Mouse (Mus musculus) gastrocnemius, postnatal 10 days (tissue): ENCODE measurements around the gene Arfgef3. TPM values are rescaled to one million over a fixed set of nuclear protein-coding genes. Genes with fewer than 3 reads are reported as not detected.
"Not testable (repeated sequence)": the region's sequence is repeated elsewhere in the genome, so short reads cannot be mapped to it uniquely, and the experiment has no call there.

Experiments used
- DNase-seq: peaks from one replicate; pipeline ENCODE4 v3.0.0; 2021; ENCODE audit warnings: mixed read lengths
- total RNA-seq, 2 experiments: library from RNA; stranded (reverse); gene quantifications; 2 replicates each; pipeline ENCODE4 v1.2.3; 2021

Arfgef3 gene
- total RNA-seq, 2 experiments from 2014 or later: 1.7 to 2.3 TPM

DNA sequence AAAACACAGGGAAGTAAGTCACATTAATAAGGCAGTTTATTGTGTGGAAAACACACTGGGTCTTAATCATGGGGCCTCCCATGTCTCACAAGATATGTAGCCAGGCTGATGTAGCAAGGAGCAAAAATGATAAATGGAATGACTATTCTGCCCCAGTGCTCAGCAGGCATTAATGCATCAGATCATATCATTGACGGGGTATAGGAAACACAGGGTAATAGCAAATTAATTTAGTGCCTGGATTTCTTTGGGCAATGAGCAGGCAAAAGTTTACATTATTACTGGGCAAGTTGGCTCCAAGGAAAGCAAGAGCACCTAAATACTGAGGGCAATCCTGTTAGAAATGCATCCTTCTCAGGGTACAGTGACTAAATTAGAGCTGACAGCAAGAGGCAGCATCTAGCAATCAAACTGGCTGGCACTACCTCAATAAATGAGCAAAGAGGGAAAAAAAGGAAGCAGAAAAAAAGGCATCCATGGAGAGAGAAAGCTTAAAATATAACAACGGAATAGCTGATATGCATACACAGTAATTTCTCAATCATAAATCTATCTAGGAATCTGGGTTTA, 62.3 kb downstream of the Arfgef3 start:
- no peak for DNase-seq

DNA sequence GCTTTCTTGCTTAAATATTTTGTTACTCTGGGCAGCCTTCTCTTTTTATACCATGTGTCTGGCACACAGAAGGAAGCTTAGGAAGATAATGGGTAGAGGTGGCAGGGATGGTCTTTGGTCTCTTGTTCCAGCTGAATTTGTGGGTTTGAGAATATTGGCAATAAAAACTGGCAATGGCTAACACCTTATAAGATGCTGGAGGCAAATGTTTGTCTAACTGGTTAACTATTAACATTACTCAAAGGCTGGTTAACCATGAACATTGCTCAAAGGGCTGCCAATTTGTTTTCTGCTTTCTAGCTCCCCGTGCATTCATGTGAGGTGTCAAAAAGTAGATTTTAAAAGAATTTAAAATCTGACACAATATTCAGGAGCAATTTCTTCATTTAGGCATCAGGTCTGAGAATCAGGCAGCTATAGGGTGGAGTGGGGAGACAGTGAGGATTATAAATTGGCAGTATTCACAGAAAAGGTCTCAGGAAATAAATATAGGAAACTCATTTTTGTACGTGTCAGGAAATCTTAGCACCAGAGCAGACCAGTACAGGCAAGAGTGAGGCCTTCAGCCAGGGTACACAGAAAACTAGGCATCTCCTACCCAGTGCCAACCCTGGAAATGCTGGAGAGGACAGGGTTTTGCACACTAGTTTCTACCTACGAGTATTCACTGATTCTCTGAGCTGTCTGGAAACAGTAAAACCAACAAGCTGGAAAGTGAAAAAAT, 62.9 kb downstream of the Arfgef3 start:
- no peak for DNase-seq

GRCm38 (mm10) chr10:18678836-18679235, 64.9 kb downstream of the Arfgef3 start:
- no peak for DNase-seq

GRCm38 (mm10) chr10:18664794-18665193, 79.0 kb downstream of the Arfgef3 start:
- DNase-seq: no peak

GRCm38 (mm10) chr10:18664016-18664415, 79.7 kb downstream of the Arfgef3 start:
- no peak for DNase-seq

GRCm38 (mm10) chr10:18661606-18662220, 82.0 kb downstream of the Arfgef3 start:
- DNase-seq: no peak

- DNase-seq: no peak
Measured at GRCm38 (mm10) chr10:18660998-18661397, 82.8 kb downstream of the Arfgef3 start.

DNA sequence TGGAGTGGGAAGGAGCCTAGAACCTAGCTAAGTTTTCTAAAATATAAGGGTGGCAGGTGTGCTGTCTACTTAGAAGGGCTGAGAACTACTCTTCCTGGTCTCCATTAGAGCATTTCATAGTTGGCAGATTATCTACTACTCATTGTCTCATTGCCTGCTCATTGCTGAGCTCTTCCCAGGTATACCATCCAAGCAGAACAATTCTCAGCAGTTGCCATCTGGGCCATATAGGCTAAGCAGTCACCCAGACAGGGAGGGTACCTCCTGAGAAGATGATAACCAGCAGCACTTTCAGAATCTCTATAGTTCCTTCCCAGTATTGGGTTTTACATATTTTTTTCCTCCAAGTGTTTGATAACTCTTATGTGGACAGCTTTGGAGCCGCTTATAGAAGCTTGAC, 86.2 kb downstream of the Arfgef3 start:
- DNase-seq: no peak

DNA sequence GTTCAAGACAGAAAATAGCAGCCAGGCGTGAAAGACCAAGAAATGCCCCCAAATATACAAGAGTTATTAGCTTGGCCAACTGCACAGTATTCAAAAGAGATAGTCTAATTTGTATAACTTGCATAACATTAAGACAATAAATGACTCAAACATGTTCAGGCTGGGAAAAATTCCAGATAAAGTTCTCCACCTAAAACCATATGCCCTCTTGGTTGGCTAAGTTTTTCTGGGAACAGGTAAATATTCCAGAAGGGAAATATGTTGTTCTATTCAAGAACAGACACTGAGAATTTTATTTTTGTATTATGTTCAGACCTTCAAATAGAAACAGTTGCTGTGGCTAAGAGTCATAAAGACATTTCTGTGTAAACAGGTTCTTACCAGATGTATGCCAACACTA, 96.7 kb downstream of the Arfgef3 start:
- DNase-seq: no peak

DNA sequence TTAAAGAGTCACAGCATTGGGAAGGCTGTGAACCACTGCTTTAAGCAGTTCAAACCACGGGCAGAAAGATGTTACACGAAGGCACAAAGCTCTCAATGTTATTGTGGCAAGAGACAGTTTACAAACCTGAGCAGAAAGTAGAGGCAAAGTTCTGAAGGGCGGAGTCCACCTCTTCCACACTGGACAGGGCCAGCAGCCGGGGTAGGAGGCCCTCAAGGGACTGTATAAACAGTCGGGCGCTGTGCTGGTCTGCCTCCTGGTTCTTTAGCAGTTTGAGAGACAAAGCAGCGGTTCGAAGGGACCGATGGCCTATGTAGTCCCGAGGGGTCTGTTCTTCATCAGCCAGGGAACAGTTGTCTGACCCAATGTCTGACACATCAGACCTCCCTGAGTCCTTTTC, 97.7 kb downstream of the Arfgef3 start:
- DNase-seq: no peak

DNA sequence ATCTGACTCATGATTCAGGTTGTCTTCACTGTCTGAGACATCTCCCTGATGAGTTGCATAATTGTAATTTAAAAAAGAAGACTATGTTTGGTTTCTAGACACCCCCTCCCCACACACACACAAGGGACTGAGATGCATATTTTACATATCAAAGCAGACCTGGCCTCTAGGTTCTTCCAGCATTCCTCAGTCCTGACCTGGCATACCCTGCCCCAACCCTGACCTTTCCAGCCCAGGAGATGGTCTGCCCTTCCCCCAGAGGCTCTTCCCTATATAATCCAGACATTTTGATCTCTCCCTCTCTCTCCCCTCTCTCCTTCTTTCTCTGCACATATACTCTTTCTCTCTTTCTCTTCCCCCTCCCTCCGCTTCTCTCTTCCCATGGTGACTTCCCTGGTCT, 99.4 kb downstream of the Arfgef3 start:
- no peak for DNase-seq

DNA sequence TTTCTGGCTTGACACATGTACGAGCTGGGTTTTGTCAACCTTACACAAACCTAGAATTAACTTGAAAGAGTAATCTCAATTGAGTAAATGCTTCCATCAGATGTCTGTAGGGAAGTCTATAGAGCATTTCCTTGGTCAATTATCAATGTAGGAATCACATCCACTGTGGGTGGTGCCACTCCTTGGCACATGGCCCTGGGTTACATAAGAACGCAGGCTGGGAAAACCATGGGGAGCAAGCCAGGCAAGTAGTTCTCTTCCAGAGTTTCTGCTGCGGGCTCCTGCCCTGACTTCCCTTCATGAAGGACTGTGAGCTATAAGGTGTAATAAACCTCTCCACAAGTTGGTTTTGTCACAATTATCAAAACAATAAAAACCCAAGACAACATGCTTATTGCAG, 100.2 kb downstream of the Arfgef3 start:
- DNase-seq: no peak

DNA sequence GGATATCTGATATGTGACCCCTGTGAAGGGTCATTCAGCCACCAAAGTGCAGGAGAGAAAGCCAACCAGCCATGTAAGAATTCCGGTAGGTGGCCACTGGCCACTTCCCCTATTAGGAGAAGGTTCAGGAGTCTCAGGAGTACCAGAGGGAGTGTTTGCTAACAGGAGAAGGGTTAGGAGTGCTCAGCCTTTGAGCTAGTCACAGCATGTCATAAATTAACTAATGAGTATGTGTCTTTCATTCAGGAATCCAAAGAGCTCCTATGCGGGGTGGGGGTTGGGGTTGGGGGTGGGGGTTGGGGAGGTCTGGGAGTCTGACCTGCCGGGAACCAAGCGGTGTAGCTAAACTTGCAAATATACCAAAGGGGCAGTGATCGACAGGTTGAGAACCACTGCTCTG, 100.9 kb downstream of the Arfgef3 start:
- DNase-seq: no peak

GRCm38 (mm10) chr10:18640596-18640995, 103.2 kb downstream of the Arfgef3 start:
- no peak for DNase-seq

DNA sequence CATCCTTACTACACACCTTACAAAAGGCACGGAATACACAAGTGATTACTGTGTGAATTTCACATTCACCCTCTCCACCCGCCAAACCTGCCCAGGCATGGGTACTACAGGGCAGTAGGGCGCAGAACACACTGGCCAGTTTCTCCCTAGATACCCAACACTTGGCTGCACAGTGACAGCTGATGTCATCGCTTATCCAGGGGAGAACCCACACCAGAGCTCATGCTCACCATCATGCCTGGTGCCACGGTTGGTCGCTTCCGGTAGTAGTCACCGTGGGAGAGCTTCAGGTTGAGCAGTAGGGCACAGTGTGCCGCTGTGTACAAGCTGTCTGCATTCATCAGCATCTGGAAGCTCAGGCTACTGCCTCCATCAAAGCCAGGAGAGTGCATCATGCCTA, 108.3 kb downstream of the Arfgef3 start:
- DNase-seq: no peak

- DNase-seq: no peak
Measured at GRCm38 (mm10) chr10:18634405-18634985, 109.3 kb downstream of the Arfgef3 start.

GRCm38 (mm10) chr10:18630498-18630897, 113.3 kb downstream of the Arfgef3 start:
- DNase-seq: no peak

DNA sequence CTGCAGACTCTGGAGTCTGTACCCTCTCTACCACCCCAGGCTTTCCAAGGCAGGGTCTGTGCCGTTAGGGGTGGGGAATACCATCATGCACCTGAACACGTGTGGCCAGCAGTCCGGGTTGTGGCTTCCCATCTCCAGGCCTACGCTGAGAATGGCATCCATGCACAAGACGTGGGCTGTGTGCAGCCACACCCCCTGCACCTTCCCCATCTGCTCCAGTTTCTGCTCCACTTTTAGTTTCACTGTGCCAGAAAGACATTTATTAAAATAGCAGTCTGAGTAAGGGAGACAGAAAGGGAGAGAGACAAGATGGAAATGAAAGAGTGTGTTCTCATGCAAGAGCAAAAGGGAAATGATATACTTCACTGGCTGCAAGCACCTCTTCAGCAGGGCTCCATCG, 116.2 kb downstream of the Arfgef3 start:
- no peak for DNase-seq

DNA sequence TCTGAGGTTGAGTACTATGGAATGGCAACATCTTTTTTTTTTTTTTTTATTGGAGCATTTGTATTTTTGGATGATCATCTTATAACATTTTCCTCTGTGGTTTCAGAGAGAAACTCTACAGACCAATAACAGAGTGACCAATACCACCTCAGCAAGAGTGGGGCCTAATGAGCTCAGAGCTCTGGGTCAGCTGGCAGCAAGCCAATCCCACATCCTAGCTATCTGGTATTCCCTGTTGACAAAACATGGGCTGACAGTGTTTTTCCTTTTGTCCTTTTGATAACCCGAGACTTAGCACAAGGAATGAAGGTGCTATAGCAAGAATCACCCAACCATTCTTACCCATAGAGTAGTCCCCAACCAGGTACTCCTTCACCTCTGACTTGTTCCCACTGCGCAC, 131.0 kb downstream of the Arfgef3 start:
- DNase-seq: no peak

- not testable (repeated sequence) for DNase-seq
Measured at GRCm38 (mm10) chr10:18604827-18605535, 138.8 kb downstream of the Arfgef3 start.

DNA sequence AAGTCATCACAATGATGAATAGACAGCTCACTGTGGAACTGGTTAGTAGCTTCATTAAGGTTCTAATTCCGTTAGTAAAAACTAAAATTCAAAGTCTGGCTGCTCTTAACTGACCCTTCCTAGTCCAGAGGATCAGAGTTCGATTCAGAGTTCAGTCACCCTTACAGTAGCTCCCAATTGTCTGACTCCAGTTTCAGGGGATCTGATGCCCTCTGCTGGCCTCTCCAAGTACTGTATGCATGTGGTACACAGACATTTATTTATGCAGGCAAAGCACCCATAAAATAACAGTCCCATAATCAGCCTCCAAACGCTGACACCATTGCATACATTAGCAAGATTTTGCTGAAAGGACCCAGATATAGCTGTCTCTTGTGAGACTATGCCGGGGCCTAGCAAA, 141.7 kb downstream of the Arfgef3 start:
- peak; percentile 72 for DNase-seq

DNA sequence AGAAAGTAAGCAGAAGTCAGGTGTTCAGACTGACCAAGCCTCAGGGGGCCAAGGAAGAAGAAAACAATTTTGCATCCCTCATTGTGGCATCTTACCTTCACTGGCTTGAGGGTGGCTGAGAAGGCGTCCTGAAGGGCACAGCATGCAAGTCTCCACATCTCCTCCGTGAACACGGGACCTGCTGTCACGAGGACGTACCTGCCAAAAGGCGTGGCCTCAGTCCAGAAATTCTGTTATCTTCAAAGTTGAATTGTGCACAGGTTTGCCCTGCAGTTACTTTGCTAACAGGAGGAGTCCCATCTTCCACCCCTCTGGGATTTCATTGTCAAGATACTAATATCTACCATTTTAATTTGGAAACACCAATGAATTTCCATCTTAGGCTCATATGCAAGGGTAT, 146.1 kb downstream of the Arfgef3 start:
- DNase-seq: no peak

- DNase-seq: no peak
Measured at GRCm38 (mm10) chr10:18589455-18589854, 154.3 kb downstream of the Arfgef3 start.
